Mouse (Mus musculus): Measurements from ENCODE around the gene Abhd17a.
A peak's percentile ranks its signal among the peaks of the same experiment; 100 is the strongest.

Abhd17a gene

DNA sequence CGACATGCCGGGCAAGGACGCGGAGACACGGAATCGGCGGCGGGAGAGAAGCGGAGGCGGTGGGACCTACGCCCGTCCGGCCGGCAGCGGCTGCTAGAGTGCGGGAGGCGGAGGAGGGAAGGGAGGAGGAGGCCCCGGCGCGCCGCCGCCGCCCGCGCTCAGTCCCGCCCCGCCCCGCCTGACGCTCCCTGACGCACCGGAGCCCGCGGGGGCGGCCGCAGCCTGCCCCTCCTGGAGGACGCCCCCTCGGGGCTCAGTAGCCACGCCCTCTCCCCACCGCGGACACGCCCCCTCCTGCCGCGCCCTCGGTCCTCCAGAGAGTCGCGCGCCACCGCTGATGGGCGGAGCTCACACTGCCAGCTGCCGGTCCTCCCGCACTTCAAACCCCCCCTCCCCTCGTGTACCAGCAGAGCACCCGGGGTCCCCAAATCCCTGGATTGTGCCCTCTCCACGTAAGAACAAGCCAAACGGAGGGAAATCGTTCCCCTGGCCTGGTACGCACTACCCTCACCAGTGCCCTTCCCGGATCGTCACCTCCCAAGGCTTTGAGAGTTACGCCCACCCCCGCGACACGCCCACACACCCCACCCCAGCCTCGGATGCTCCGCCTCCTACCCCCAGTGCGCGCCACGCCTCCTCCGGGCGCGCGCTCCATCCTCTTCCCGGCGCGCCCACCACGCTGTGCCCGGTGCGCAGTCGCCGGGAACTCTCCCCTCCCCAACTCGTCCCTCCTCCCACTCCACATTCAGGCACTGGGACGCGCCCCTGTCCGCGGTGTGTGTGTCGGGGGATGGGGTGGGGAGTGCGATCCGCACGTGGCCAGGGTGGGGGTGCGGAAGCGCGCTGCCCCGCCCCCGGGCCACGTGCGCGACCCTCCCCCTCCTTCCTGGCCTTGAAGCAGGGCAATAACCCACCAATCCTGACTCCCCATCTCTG lies 12.7 kb downstream of the Abhd17a start, which contains the start of gene Klf16:
Gene Klf16, minus strand, starts transcription at position 127 of the 936 bp plus-strand sequence.
- peak; percentile 91 for DNase-seq (ENCODE audit: low read depth, low spot score)

DNA sequence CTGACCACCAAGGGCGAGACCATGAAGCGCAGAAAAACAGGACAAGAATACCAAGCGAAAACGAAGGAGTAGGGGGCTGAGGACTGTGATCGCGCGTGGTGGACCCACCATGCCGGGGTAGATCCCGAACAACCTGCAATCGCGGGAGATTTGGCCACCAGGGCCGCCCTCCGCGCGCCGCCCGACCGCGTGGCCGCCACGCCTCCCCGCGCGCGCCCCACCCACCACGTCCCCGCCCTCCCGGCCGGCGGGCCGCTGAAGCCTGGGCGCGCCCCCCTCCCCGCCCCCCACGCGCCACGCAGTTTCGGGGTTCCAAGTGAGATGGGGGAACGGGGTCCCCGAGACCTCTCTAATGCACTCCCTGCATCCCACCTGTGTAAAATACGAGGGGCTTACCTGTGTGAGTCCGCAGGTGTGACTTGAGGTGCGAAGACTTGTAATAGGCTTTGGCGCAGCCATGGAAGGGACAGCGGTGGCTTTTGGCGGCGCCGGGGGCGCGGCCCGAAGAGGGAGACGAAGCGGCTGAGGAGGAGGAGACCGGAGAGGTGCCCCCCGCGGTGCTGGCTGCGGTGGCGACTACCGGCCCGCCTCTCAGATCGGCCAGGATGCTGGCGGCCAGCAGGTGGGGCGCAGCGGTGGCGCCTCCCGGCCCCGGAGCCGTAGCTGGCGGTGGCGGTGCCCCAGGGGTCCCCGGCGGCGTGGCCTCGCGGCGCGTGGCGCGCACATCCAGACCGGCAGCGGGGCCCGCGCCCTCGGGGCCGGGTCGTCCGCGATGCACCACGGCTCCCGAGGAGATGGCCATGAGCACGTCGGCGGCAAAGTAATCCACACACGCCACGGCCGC lies 13.6 kb downstream of the Abhd17a start:
- no peak for DNase-seq (ENCODE audit: low read depth, low spot score)

DNA sequence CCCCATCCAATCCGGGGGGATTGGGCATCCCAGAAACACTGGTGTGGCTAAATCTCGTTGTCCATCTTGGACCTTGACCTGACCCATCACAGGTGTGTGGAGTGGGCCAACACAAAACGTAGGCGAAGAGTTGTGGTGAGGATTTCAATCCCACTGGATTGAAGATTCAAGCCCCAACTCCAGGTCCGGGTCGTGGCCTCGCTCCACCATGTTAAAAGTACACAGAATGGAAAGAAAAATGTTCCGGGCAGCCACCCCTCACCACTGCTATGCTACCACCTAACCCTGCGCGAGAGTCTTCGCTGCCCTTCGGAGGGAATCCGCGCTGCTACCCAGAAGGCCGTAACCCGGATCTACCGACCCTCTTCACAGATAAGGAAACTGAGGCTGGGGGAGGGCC lies 14.2 kb downstream of the Abhd17a start:
- no peak for DNase-seq (ENCODE audit: low read depth, low spot score)

DNA sequence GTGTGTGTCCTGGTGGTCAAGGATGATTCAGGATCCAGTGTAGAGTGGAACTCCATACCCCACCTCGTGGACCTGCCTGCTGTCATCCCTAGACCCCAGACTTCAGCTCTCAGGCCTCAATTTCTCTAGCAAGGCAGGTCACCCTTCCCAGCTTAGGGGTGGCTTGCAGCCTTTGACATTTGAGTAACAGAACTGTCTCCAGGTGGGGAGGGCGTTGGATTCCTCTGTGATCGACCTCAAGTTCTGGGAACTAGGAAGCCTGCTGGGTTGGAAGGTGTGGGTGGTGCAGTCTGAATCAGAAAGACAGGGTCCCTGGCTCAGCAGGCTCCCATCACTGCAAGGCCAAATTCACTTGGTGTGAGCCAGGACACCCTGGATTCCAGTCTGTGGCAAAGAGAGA lies 15.2 kb downstream of the Abhd17a start:
- DNase-seq (ENCODE audit: low read depth, low spot score), result no peak

DNA sequence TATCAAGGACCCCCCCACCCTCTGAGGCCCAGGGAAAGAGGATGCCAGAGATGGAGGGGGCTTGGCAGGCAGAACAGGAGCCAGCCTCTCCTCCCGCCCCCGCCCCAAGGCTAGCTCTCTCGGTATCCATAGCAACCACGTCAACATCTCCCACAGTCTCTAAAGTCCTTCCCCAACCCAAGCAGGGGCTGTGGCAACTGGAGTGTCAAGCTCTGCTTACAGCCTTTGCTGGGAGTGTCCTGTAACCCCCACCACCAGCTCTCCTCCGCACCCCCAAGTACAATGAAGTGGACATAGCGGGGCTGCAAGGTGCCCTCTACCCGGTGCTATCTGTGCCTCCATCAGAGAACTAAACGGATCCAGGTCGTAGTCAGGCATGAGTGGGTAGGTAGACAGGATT lies 16.2 kb downstream of the Abhd17a start:
- no peak for DNase-seq (ENCODE audit: low read depth, low spot score)

DNA sequence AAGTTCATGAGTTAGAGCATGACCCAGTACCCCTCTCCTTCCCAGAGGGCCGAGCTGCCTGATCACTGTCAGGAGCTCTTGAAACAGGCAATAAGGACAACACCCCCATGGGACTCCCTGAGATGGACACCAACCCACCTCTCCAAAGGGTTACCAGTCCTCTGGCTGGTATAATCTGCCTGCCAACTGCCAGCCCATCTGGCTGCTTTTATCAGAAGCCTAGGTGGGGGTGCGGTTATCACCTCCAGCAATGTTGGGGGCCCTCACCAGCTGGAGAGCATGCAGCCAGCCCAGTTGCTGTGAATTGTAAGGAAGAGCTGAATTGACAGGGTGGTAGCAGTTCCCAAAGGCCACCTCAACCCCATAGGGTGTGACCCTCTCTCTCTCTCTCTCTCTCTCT lies 17.7 kb downstream of the Abhd17a start:
- DNase-seq (ENCODE audit: low read depth, low spot score), result no peak

DNA sequence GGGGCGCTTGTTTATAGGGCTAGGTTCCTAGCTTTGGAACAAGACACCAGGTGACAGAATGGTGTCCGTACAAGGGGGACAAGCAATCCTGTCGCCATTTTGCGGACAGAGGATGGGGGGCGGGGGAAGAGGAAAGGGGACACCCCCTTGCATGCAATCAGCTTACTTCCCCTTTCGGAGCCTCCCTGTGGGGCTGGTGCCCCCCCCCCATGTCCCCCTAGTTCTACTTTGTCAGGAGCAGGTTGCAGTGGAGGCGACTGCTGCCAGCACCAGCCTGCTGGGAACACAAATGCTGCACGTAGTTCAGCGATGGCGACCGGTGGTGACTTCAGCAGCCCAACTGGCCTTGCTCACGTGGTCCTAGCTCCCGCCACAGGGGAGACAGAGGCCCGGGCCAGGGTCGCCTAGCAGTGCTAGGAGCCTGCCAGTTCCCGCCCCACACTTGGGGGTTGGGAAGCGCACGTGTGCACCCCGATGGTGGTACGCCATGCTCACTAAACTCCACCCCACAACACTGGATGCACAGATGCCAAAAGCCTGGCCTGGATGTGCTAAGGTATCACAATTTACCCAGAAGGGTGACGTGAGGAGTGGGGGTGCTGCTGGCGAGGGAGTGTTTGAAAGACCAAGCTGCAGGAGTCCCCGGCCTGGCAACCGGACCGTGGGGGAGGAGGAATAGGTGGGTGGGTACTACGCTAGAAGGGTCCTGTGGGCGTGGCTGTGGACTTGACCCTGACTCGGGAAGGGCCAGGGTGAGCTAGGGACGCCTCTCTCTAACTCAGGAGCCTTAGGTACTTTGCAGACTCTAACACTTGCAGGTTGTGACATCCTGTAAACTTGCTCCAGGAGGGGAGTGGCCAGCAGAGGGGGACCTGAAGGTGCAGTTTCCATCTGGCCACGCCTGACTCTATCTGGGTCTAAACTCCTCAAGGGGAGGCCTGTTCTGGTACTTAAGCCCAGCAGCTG lies 19.0 kb downstream of the Abhd17a start:
- DNase-seq (ENCODE audit: low read depth, low spot score), result no peak

DNA sequence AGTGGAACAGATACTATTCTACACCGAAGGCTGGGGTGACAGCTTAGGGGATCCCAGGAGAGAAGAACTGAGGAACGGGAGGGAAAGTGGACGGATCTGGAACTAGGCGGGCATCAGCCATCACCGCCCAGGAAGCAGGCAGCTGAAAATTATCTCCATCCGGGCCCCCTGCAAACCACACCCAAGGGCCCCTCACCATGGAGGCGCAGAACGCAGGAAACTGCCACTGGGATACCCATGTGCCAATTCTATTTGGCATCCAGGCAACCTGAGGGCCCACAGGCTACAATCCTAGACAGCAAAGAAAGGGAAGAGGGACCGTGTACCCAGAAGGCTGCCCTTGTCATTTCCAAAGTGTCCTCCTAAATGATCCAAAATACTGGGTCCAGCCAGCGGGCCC lies 19.7 kb downstream of the Abhd17a start:
- no peak for DNase-seq (ENCODE audit: low read depth, low spot score)

DNA sequence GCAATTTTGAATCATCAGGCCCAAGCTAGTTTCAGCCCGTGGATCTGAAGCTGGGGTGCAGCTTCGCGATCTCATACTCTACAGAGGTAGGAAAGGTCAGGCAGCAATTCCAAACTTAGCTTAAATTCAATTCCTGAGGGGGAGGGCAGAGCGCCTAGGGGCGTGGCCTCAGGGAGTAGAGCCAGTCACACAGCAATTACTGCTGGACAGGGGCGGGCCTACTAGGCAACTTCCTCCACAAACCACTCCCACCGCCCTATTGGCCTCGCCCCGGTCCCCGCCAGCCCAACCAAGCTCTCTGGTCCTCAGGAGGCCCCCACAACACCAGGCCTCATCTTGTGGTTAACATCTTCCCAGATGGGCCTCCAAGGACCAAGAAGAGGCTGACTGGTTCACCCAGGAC lies 20.5 kb downstream of the Abhd17a start:
- no peak for DNase-seq (ENCODE audit: low read depth, low spot score)

DNA sequence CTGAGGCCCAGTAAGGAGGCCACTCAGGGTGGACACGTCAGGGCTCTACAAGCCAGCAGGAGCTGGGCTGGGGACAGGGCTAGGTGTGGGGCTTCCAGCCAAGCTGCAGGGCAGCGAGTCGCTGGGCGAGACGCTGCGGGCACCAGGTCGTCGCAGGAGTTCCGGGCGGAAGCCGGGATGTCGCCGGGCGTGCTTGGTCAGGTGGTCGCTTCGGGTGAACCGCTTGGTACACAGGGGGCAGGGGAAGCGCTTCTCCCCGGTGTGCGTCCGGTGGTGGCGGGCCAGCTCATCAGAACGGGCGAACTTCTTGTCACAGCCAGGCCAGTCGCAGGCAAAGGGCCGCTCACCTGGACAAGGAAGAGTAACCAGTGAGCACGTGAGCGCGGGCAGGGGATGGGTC lies 21.3 kb downstream of the Abhd17a start:
- DNase-seq (ENCODE audit: low read depth, low spot score), result no peak

DNA sequence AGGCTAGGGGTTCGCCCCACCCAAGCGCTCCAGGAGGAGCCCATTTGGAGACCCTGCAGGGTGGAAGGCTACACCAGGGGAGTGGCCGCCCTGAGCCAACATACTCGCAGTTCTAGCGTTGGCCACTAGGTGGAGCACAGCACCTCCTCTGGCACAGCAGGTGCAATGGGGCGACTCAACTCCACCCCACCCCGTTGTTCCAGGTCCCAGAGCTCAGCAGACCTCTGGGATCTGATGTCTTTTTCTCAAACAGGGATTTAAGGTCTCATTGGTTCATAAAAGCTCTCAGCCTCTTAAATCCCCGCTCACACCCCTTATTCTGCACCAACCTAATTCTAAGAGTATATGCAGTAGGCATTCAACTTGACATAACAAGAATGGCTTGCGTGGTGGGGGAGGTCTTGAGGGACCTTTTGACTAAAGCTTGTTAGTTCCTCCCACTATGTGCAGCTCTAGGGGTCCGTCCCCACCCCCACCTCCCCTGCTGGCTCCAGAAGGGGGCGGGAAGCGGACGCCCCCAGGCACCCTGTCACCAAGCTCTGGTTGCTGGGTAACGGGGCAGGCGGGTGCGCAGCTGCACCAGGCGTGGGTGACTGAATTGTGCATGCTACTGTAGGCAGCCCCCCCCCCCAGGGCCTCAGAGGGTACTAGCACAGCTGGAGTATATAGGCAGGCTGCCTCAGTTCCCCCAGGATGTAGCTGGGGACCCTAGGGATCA lies 23.6 kb downstream of the Abhd17a start:
- peak; percentile 70 for DNase-seq (ENCODE audit: low read depth, low spot score)

DNA sequence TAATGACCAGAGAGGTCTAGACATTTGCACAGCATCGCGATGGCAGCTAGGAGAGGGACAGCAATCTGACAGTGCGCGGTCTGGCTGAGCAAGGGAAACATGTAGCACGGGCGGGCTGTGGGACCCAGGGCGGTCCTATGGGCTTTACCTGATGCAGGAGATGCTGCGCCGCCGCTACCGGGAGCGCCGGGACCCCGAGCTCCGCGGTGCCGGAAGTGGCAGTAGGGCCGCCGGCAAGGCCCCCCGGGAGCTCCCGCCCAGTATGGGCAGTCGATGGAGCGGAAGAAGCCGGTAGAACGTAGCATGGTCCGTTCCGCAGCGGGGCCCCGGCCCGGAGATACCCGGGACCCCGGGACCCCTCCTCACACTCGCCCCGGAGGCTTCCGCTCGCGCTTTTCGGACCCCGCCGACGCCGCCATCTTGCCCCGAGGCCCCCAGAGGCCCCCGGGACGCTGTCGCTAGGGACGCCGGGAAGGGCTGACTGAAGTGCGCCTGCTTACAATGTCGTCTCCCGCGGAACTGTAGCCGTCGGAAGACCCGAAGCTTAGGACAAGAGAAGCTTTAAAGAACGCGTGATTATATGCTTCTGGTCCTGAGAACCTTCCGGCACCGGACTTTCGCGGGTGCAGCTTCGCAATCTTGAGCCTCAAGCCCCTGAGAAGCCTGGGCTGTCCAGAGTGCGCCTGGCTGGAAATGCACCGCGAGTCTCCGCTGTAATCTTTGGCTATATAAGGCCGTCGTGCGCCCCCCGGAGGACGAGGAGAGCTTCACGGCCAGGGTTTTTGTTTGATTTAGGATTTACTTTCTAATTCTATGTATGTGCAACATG lies 28.8 kb downstream of the Abhd17a start, which contains the start of gene Rexo1:
Gene Rexo1, minus strand, starts transcription at position 445 of the 829 bp plus-strand sequence.
- DNase-seq (ENCODE audit: low read depth, low spot score), result peak; percentile 91

DNA sequence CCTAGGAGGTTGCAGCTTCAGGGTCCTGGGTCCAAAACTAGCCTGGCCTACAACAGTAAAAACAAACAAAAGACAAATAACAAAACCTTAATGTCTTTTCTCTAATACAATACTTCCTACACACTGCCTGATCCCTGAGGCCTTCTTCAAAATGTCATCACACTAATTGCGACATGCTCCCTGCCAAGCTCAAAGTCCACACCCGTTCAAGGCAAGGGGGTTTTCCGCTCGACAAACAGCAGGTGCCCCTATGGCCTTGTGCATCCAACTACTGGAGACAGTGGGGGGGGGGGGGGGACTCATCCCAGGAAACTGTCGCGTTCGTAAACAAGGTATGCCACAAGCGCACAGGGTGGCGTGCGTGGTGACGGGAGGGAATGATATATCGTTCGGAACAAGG lies 29.5 kb downstream of the Abhd17a start:
- no peak for DNase-seq (ENCODE audit: low read depth, low spot score)

DNA sequence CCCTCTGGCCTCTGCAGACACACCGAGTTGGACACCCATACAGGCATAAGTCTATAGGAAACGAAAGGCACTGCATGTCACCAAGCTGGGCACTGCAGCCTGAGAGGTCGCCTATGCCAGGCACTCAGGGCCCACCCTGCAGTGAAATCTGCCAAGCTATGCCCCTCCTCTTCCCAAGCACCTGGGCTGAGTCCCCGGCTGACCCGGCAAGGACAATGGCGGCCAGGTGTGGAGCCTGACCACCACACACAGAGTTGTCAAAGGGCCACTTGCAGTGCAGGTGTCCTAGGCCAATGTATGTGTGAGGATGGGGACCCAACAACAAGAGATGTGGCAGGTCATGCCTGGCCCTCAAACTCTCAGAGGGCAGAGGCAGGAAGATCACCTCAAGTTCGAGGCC lies 30.7 kb downstream of the Abhd17a start:
- DNase-seq (ENCODE audit: low read depth, low spot score), result no peak

DNA sequence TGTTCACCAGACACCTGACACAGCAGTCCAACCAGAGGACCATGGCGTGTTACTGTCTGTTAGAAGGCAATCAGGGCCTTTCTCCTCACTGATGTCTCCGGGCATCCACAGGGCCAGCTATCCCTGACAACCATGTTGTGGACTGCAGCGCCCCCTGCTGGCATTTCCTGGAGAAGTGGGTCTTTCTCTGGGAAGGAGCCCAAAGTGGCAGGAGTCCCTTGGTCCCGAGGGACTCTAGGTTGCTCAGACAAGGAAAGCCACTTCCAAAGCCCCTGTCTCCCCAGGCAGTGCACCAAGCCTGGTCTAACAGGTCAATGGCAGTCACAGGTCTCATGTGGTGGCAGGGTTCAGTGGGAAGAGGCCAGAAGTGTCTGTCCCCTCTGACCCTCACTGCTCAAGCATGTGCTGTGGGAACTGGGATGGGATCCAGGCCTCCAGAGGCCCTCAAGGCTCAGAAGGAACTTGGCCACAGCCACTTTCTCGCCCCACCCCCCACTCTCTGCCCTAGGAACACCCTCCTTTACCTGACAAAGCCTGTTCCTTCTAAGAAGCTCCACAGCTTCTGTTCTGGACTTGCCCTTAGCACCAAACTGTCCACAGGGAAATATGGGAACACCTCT lies 32.7 kb downstream of the Abhd17a start:
- no peak for DNase-seq (ENCODE audit: low read depth, low spot score)

DNA sequence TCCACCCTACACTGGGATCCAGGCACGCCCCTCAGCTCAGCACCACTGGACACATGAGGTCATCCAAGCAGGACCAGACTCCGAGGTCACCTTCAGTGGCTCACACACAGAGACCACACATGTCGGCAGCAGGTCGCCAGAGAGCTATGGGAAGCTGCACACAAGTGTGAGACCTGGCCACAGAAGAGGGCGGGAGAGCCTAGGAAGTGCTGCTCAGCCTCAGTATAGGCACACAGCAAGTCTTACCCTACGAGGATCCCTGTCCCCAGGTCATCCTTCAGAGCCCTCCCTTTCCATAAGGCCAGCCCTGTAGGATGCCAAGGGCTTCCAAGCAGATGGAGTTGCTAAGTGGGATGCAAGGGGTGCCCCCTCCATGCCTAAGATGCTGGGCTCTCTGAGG lies 36.1 kb downstream of the Abhd17a start:
- DNase-seq (ENCODE audit: low read depth, low spot score), result no peak

DNA sequence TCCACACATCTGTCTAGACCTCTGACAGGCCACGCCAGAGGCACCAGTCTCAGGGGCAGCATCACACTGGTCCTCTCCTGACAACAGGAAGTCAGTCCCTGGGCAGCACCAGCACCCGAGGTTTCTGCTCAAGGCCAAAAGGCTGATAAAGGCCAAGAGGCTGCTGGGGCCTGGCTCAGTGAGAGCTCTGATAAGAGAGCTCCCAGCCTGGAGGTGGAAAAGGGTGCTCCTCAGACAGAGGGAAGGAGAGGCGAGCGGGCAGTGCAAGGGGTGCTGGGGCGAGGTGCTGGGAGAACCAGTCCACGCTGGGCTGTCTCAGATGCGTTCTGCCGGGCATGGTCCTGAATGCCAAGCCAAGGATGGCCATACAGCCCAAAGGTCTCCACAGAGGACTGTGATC lies 36.6 kb downstream of the Abhd17a start:
- DNase-seq (ENCODE audit: low read depth, low spot score), result no peak

DNA sequence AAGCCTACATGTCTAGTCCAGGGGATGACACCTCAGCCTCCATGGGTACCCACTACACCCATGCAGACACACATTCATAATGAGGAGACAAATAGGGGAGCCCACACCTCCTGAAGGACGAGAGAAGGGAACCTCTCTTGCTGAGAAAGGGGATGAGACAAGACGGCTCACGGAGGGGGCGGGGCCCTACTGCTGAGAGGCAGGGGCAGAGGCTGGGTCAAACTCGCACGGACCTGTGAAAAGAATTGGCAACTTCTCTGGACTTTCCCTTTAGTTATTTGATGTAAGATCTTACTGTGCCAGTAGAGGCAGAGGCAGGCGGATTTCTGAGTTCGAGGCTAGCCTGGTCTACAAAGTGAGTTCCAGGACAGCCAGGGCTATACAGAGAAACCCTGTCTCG lies 37.8 kb downstream of the Abhd17a start:
- DNase-seq (ENCODE audit: low read depth, low spot score), result no peak

DNA sequence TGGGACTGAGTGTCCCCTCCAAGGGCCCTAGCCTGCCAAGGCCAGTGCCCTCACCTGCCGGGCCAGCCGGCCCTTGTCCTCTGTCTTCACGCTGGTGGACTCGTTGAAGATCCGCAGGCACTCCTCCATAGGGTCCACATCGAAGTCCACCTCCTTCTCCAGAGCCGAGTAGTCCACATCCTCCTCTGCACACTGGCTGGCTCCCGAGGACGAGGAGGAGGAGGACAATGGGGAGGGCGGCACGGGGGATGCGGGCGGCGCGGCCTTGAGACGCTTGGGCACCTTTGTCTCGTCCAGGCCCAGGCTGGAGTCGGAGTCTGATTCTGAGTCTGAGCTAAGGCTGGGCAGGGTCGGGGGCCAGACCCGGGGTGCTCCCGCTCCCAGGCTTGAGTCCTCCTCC lies 40.9 kb downstream of the Abhd17a start:
- no peak for DNase-seq (ENCODE audit: low read depth, low spot score)
